Mouse (Mus musculus): ENCODE results near the gene Gata3.

DNA sequence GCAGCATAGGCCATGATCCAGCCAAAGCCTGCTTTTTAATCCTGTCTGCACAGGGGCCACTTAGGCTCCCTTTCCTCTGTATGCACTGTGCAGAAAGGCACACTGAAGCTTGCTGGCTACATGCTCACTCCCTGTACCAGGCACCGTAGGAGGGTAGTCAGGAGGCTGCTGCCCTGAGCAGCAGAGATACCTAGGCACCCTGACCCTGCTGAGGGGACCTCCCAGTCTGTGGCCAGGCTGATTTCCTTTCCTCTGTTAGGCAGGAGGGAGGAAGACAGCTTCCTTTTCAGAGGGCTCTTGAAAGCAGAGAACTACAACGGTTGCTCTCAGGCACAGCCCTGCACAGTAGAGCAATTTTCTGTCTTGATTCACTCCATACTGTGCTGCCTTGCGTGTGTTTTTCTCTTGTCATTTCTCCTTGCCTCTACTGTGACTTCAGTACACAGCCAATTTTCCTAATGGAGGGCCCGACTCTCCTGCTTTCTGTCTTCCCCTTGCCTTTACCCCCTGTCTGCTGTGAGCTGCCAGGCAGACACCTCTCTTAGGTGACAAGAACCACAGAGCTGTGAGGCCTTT is 18.6 kb downstream of the Gata3 start:
- TF ChIP-seq CTCF (IDR thresholded peaks at IDR 0.05; ENCODE audit: low read depth) (no peak), EP300 (IDR thresholded peaks at IDR 0.05; ENCODE audit: low read depth) (no peak)

All from heart, postnatal 0 days (tissue).